Mouse (Mus musculus) midbrain, embryonic 14.5 days (tissue): ENCODE data around the gene Olfr463. TPM values are rescaled to one million over a fixed set of nuclear protein-coding genes. Genes with fewer than 3 reads are reported as not detected.

Experiments used
- polyA plus RNA-seq: library from polyadenylated mRNA; unstranded; fragments of >200 nt; fragmentation: Nextera tagmentation; extraction: Ambion mirVana; gene quantifications from 2 replicates; pipeline ENCODE4 v1.2.1, GENCODE M21; 2014

Gene Olfr463
- polyA plus RNA-seq, 1 experiment from 2014 or later: not detected

Other genes starting within 250 kb of the Olfr463 start
- gene Rnf43, start 234.7 kb downstream of the Olfr463 start, polyA plus RNA-seq: 0.28 and 0.78 TPM in 2 replicates
- 150 and 163 TPM in 2 replicates for gene Supt4a, start 159.8 kb downstream of the Olfr463 start, polyA plus RNA-seq
- 54.5 and 63.4 TPM in 2 replicates for gene Tspoap1, start 136.8 kb downstream of the Olfr463 start, polyA plus RNA-seq
- 0.47 TPM in 1 of 2 replicates, not detected in the other for gene Mpo, start 103.8 kb downstream of the Olfr463 start, polyA plus RNA-seq
- gene Lpo, start 69.1 kb downstream of the Olfr463 start, polyA plus RNA-seq: 1.3 and 1.7 TPM in 2 replicates
- 9.8 and 12.6 TPM in 2 replicates for gene Mks1, start 44.2 kb downstream of the Olfr463 start, polyA plus RNA-seq
- gene Epx, start 21.9 kb downstream of the Olfr463 start, polyA plus RNA-seq: 0.22 TPM in 1 of 2 replicates, not detected in the other
- gene Olfr462, start 5.1 kb downstream of the Olfr463 start, polyA plus RNA-seq: not detected in 2 replicates
- gene Olfr464, start 23.6 kb upstream of the Olfr463 start, polyA plus RNA-seq: 0.18 and 0.26 TPM in 2 replicates
- 28.3 and 46.5 TPM in 2 replicates for gene Dynll2, start 90.1 kb upstream of the Olfr463 start, polyA plus RNA-seq
- 225 and 342 TPM in 2 replicates for gene Srsf1, start 150.0 kb upstream of the Olfr463 start, polyA plus RNA-seq
- gene Vezf1, start 170.9 kb upstream of the Olfr463 start, polyA plus RNA-seq: 58.9 and 69.9 TPM in 2 replicates
- 29.6 and 31.1 TPM in 2 replicates for gene Cuedc1, start 200.7 kb upstream of the Olfr463 start, polyA plus RNA-seq